Mouse (Mus musculus): ENCODE data around the gene Gbf1. TPM values are rescaled to one million over a fixed set of nuclear protein-coding genes. Genes with fewer than 3 reads are reported as not detected.
"Not testable (repeated sequence)": the region's sequence is repeated elsewhere in the genome, so short reads cannot be mapped to it uniquely, and the experiment has no call there.

The Gbf1 gene
- polyA plus RNA-seq, 1 experiment from 2014 or later: 59.3 TPM

GRCm38 (mm10) chr19:46198891-46199290, 46.6 kb downstream of the Gbf1 start:
- Histone ChIP-seq H3K9ac (no peak overlapping the region), H3K4me1 (no peaks in the 10 kb centered on the region), H3K27ac (no peak overlapping the region), H3K4me2 (no peak overlapping the region), H3K36me3 (no peaks in the 10 kb centered on the region), H3K27me3 (replicated peaks) (no peaks in the 10 kb centered on the region), H3K9me3 (no peaks in the 10 kb centered on the region), H3K4me3 (replicated peaks) (no peak overlapping the region)
- no peak for ATAC-seq (ENCODE audit: insufficient read depth, low FRiP score, low read depth)
- 87% methylated on average over 5 of the region's 5 CpGs for WGBS

GRCm38 (mm10) chr19:46204166-46204565, 51.9 kb downstream of the Gbf1 start:
- WGBS: 91% methylated on average over 6 of the region's 6 CpGs
- no peak for ATAC-seq (ENCODE audit: insufficient read depth, low FRiP score, low read depth)
- no peak overlapping the region for H3K4me3 ChIP-seq (replicated peaks)
- no peak overlapping the region for H3K9ac ChIP-seq
- no peak overlapping the region for H3K4me2 ChIP-seq
- H3K36me3 ChIP-seq: no peaks in the 10 kb centered on the region
- no peak overlapping the region for H3K27ac ChIP-seq
- H3K4me1 ChIP-seq: no peaks in the 10 kb centered on the region
- no peaks in the 10 kb centered on the region for H3K9me3 ChIP-seq
- no peaks in the 10 kb centered on the region for H3K27me3 ChIP-seq (replicated peaks)

DNA sequence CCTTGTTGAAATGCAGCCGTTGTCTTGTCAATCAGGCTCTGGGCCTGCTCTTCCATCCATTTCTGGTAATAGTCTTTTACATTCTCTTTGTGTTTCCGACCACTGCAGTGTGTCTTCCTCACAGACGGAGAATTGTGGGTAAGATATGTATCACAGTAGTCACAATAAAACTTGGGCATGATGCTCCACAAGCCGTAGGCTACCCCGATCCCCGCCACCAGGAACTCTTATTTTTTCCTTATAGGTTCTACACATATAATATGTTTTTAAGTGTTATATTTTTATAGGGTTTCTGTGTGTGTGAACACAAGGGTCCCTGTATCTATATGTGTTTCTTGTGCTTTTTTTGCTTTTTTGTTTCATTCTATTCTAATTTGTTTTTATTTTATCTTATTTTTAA, 53.4 kb downstream of the Gbf1 start:
- H3K4me3 ChIP-seq (replicated peaks): no peak overlapping the region
- H3K4me1 ChIP-seq: no peaks in the 10 kb centered on the region
- 92% methylated on average over 6 of the region's 6 CpGs for WGBS
- H3K9ac ChIP-seq: no peak overlapping the region
- H3K9me3 ChIP-seq: no peaks in the 10 kb centered on the region
- no peak overlapping the region for H3K4me2 ChIP-seq
- no peak for ATAC-seq (ENCODE audit: insufficient read depth, low FRiP score, low read depth)
- H3K27me3 ChIP-seq (replicated peaks): no peaks in the 10 kb centered on the region
- H3K36me3 ChIP-seq: no peaks in the 10 kb centered on the region
- H3K27ac ChIP-seq: no peak overlapping the region

DNA sequence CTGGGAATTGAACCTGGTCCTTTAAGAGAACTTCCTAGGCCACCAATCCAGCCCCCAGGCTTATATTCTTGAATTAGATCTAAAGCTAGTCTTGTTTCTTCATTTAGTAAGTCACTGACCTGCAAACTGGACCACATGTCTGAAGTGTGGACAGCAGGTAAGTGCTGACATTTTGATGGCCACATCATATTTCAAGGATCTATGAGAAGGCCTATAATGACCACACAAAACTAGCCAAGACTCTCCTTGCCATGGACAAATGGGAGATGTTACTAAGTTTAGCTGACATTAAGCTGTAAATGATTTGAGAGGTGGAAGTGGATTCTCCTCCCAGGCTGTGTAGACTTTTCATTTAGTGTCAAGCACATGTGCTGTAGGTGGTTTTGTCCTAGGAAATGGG, 58.6 kb downstream of the Gbf1 start:
- H3K27ac ChIP-seq: no peak overlapping the region
- H3K4me1 ChIP-seq: peaks cover 8% of the 10 kb centered on the region; the same call in 1 of the 2 replicates
- H3K9ac ChIP-seq: no peak overlapping the region
- no peaks in the 10 kb centered on the region for H3K27me3 ChIP-seq (replicated peaks)
- ATAC-seq (ENCODE audit: insufficient read depth, low FRiP score, low read depth): no peak
- H3K9me3 ChIP-seq: no peaks in the 10 kb centered on the region
- no peaks in the 10 kb centered on the region for H3K36me3 ChIP-seq
- H3K4me2 ChIP-seq: no peak overlapping the region
- H3K4me3 ChIP-seq (replicated peaks): no peak overlapping the region

DNA sequence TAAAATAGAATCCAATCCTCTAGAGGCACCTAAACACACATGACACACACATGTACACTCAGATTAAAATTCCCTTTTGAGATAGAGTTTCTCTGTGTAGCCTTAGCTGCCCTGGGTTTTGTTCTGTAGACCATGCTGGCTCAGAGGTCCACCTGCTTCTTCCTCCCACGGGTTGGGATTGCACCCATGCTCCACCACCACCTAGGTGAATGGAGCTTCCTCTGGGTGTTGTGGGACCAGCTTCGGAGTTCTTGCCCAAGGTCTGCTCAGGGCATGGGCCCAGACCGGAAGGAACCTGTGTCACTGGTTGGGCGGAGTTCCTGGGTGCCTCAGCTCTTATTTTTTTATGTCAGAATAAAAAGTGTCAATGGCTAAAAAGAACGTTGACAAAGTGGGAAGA, 62.2 kb downstream of the Gbf1 start:
- no peaks in the 10 kb centered on the region for H3K27me3 ChIP-seq (replicated peaks)
- no peak overlapping the region for H3K4me2 ChIP-seq
- H3K9me3 ChIP-seq: no peaks in the 10 kb centered on the region
- ATAC-seq (ENCODE audit: insufficient read depth, low FRiP score, low read depth): no peak
- no peak overlapping the region for H3K27ac ChIP-seq
- WGBS: 77% methylated on average over 5 of the region's 5 CpGs
- no peak overlapping the region for H3K4me3 ChIP-seq (replicated peaks)
- H3K9ac ChIP-seq: no peak overlapping the region
- no peaks in the 10 kb centered on the region for H3K36me3 ChIP-seq
- peaks cover 8% of the 10 kb centered on the region; the same call in 1 of the 2 replicates for H3K4me1 ChIP-seq

DNA sequence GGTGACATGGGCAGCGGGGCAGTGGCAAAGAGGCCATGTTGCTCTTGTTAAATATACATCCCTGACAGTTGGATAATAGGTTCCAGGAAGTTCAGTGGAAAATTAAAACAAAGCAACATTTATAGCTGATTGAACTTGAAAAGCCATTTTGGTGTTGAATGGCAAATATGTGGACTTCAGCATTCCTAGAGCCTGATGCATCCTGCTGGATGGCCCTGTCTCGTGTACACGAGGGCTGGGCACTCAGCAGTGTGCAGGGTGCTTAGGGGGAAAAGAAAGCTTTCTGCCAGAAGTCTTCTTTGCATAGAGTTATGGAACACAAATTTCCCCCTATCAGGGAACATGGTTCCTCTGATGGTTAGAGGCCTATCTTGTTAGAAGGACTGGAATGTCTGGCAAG, 63.1 kb downstream of the Gbf1 start:
- WGBS: 31% methylated on average over 3 of the region's 3 CpGs

DNA sequence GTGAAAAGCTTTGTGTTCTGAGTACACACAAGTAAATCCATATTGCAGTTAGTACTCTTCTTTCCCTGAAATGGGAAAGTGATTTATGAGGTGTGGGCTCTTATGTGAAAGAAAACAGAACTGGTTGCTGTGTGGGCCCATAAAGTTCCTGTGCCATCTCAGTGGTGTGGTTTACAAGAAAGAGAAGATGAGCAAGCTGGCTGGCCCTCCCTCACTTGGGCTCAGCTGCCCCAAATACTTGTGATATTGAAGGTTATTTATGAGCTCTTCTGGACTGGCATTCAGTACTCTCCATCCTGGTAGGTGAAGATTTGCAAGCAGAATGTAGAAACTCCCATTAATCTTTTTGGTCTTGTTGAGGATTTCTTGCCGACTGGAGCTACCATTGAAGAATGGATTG, 64.4 kb downstream of the Gbf1 start:
- ATAC-seq (ENCODE audit: insufficient read depth, low FRiP score, low read depth): no peak
- 44% methylated on average over 1 of the region's 1 CpGs for WGBS
- Histone ChIP-seq H3K9ac (no peak overlapping the region), H3K4me2 (no peak overlapping the region), H3K36me3 (no peaks in the 10 kb centered on the region), H3K9me3 (no peaks in the 10 kb centered on the region), H3K27me3 (replicated peaks) (no peaks in the 10 kb centered on the region), H3K4me3 (replicated peaks) (no peak overlapping the region), H3K4me1 (peaks cover 8% of the 10 kb centered on the region; the same call in 1 of the 2 replicates), H3K27ac (no peak overlapping the region)

More for the DNA sequence above, 63.1 kb downstream of the Gbf1 start:
- H3K4me1 ChIP-seq: peaks cover 8% of the 10 kb centered on the region; the same call in 1 of the 2 replicates
- H3K27ac ChIP-seq: 0 out of 2 replicates have a peak overlapping the region, but pooled peaks have one; percentile 22
- H3K4me3 ChIP-seq (replicated peaks): no peak overlapping the region
- ATAC-seq (ENCODE audit: insufficient read depth, low FRiP score, low read depth): no peak
- H3K4me2 ChIP-seq: no peak overlapping the region
- H3K27me3 ChIP-seq (replicated peaks): no peaks in the 10 kb centered on the region
- no peaks in the 10 kb centered on the region for H3K9me3 ChIP-seq
- H3K36me3 ChIP-seq: no peaks in the 10 kb centered on the region
- no peak overlapping the region for H3K9ac ChIP-seq

GRCm38 (mm10) chr19:46217347-46217746, 65.0 kb downstream of the Gbf1 start:
- not testable (repeated sequence) for H3K4me2 ChIP-seq; H3K27ac ChIP-seq; H3K9me3 ChIP-seq; H3K9ac ChIP-seq; H3K4me3 ChIP-seq (replicated peaks); H3K4me1 ChIP-seq; H3K27me3 ChIP-seq (replicated peaks); ATAC-seq (ENCODE audit: insufficient read depth, low FRiP score, low read depth); H3K36me3 ChIP-seq

DNA sequence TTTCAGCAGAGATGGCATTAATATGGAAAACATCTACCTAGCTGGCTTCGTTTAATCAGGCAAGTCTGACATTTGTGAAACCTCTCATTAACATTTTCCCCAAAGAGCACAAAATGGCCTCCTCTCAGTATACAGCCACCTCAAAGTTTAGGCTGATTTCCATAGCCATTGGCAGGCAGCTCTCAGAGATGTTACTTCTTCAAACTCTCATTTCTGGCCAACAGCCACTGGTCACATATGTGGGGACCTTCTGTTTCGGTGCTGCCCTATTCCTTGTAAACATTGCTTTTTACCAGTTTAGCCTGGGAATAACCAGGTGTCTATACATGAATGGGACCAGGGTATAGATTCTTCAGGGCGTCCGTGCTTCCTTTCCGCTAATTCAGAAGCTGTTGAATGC, 67.8 kb downstream of the Gbf1 start:
- Histone ChIP-seq H3K27me3 (replicated peaks) (no peaks in the 10 kb centered on the region), H3K4me3 (replicated peaks) (no peak overlapping the region), H3K9ac (no peak overlapping the region), H3K4me1 (0 out of 2 replicates have a peak, but pooled peaks cover 3% of the 10 kb centered on the region), H3K36me3 (no peaks in the 10 kb centered on the region), H3K4me2 (no peak overlapping the region), H3K9me3 (no peaks in the 10 kb centered on the region), H3K27ac (no peak overlapping the region)
- ATAC-seq (ENCODE audit: insufficient read depth, low FRiP score, low read depth): no peak
- 79% methylated on average over 5 of the region's 5 CpGs for WGBS

DNA sequence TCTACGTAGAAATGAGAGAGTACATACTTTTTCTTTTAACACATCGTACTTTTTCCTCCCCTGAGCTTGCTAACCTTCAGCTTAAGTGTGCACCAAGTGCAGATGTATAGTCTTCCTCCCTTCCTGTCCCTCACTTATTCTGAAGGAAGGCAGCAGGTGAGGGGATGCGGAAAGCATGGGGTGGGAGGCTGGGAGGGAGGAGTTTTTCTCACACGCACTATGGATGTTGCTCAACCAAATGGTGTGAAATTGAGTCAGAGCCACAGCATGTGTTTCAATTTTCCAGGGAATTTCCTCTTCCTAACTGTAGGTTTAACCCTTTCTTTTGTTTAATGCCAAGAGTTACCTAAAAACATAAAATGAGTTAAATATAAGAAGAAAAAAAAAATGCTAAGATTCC, 70.8 kb downstream of the Gbf1 start:
- no peak for ATAC-seq (ENCODE audit: insufficient read depth, low FRiP score, low read depth)
- Histone ChIP-seq H3K27me3 (replicated peaks) (no peaks in the 10 kb centered on the region), H3K4me3 (replicated peaks) (no peak overlapping the region), H3K36me3 (no peaks in the 10 kb centered on the region), H3K9me3 (no peaks in the 10 kb centered on the region), H3K27ac (no peak overlapping the region), H3K4me2 (no peak overlapping the region), H3K4me1 (peaks cover 2% of the 10 kb centered on the region; the same call in 1 of the 2 replicates), H3K9ac (no peak overlapping the region)
- WGBS: 73% methylated on average over 4 of the region's 4 CpGs

- Histone ChIP-seq H3K4me1 (peaks cover 2% of the 10 kb centered on the region; the same call in 1 of the 2 replicates), H3K9me3 (no peaks in the 10 kb centered on the region), H3K9ac (no peak overlapping the region), H3K4me3 (replicated peaks) (no peak overlapping the region), H3K36me3 (no peaks in the 10 kb centered on the region), H3K27me3 (replicated peaks) (no peaks in the 10 kb centered on the region), H3K27ac (no peak overlapping the region), H3K4me2 (no peak overlapping the region)
- no peak for ATAC-seq (ENCODE audit: insufficient read depth, low FRiP score, low read depth)
- WGBS: 50% methylated on average over 2 of the region's 2 CpGs
Measured at GRCm38 (mm10) chr19:46224882-46225281, 72.6 kb downstream of the Gbf1 start.

DNA sequence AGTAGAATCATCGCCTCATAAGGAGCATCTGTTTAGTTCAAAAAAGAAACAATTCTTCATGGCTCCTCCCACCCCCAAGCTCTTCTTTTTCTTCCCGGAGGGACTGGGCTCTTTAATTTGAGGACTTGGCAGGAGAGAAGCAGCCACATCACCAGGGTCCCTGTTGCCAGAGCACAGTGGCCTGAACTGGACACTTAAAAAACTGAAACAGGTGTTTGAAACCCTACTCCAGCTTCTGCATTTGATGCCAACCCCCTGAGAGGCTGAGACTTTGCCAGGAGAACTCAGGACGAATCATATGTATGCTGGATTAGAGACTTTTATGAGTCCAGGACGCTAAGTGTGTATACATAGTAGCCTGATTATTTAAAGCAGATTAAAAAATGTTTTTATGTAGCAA, 73.2 kb downstream of the Gbf1 start:
- H3K9ac ChIP-seq: no peak overlapping the region
- H3K4me1 ChIP-seq: peaks cover 2% of the 10 kb centered on the region; the same call in 1 of the 2 replicates
- no peak overlapping the region for H3K4me2 ChIP-seq
- no peaks in the 10 kb centered on the region for H3K27me3 ChIP-seq (replicated peaks)
- H3K27ac ChIP-seq: no peak overlapping the region
- ATAC-seq (ENCODE audit: insufficient read depth, low FRiP score, low read depth): no peak
- no peak overlapping the region for H3K4me3 ChIP-seq (replicated peaks)
- H3K9me3 ChIP-seq: no peaks in the 10 kb centered on the region
- H3K36me3 ChIP-seq: no peaks in the 10 kb centered on the region
- WGBS: 47% methylated on average over 4 of the region's 4 CpGs

GRCm38 (mm10) chr19:46226295-46226694, 74.0 kb downstream of the Gbf1 start:
- Histone ChIP-seq H3K27ac (no peak overlapping the region), H3K36me3 (no peaks in the 10 kb centered on the region), H3K4me3 (replicated peaks) (no peak overlapping the region), H3K9ac (no peak overlapping the region), H3K4me2 (no peak overlapping the region), H3K9me3 (no peaks in the 10 kb centered on the region), H3K27me3 (replicated peaks) (no peaks in the 10 kb centered on the region), H3K4me1 (peaks cover 2% of the 10 kb centered on the region; the same call in 1 of the 2 replicates)
- 89% methylated on average over 3 of the region's 3 CpGs for WGBS
- no peak for ATAC-seq (ENCODE audit: insufficient read depth, low FRiP score, low read depth)
